ENCODE assay signal across 9 mouse cellular contexts in genomic region chr1:165503307-165504024, GRCm38 (mm10). TPM values are rescaled to one million over a fixed set of nuclear protein-coding genes. Genes with fewer than 3 reads are reported as not detected.
DNase-seq lines count a peak whose midpoint lies in the region; ATAC-seq and TF ChIP-seq lines count a peak whose summit lies in the region.
"Had no signal": no experiment of that assay in that cellular context is flagged by ENCODE, and none has a peak within 500 bp of the region (broad histone marks: within the 10 kb centered on the region; RNA-seq: fewer than 3 reads in every experiment).

No protein-coding gene starts in this region.

- 55% methylated on average over 10 of the region's 10 CpGs for WGBS in hindbrain, embryonic 10.5 days
- 68% methylated on average over 10 of the region's 10 CpGs for WGBS in hindbrain, embryonic 13.5 days
- WGBS in lung, postnatal 0 days, result 16% methylated on average over 10 of the region's 10 CpGs

- H3K4me3 ChIP-seq in hindbrain, embryonic 10.5 days, result no peak overlapping the region
- no peak overlapping the region for H3K4me3 ChIP-seq in hindbrain, embryonic 13.5 days
- H3K4me3 ChIP-seq in lung, postnatal 0 days (ENCODE audit: low read depth, low read length), result no peak overlapping the region

- H3K4me2 ChIP-seq in hindbrain, embryonic 13.5 days, result no peak overlapping the region
- no peak overlapping the region for H3K4me2 ChIP-seq in lung, postnatal 0 days (replicated peaks; ENCODE audit: low read depth, low read length)

- no peaks in the 10 kb centered on the region for H3K36me3 ChIP-seq in hindbrain, embryonic 10.5 days
- H3K36me3 ChIP-seq in hindbrain, embryonic 13.5 days, result no peaks in the 10 kb centered on the region
- no peaks in the 10 kb centered on the region for H3K36me3 ChIP-seq in lung, postnatal 0 days (ENCODE audit: insufficient read depth, low read length)
- H3K36me3 ChIP-seq: G1E had no signal

- peaks cover 7% of the 10 kb centered on the region; the same call in 1 of the 2 replicates for H3K4me1 ChIP-seq in hindbrain, embryonic 10.5 days (replicated peaks)
- H3K4me1 ChIP-seq in hindbrain, embryonic 13.5 days (replicated peaks), result no peaks in the 10 kb centered on the region
- H3K4me1 ChIP-seq in lung, postnatal 0 days (ENCODE audit: insufficient read depth, low read depth, low read length), result no peaks in the 10 kb centered on the region

- ATAC-seq in hindbrain, embryonic 13.5 days (ENCODE audit: low FRiP score), result no peak
- ATAC-seq in lung, postnatal 0 days, result peak; percentile 78

- no peaks in the 10 kb centered on the region for H3K9me3 ChIP-seq in hindbrain, embryonic 10.5 days
- no peaks in the 10 kb centered on the region for H3K9me3 ChIP-seq in hindbrain, embryonic 13.5 days
- H3K9me3 ChIP-seq in lung, postnatal 0 days (ENCODE audit: low read length), result no peaks in the 10 kb centered on the region
- H3K9me3 ChIP-seq: G1E had no signal

- no peak for TF ChIP-seq EP300 in lung, postnatal 0 days (IDR thresholded peaks at IDR 0.05)

- H3K9ac ChIP-seq in hindbrain, embryonic 13.5 days, result no peak overlapping the region
- no peak overlapping the region for H3K9ac ChIP-seq in lung, postnatal 0 days (replicated peaks; ENCODE audit: low read depth)

- H3K27ac ChIP-seq in hindbrain, embryonic 10.5 days, result no peak overlapping the region
- H3K27ac ChIP-seq in hindbrain, embryonic 13.5 days, result no peak overlapping the region
- no peak overlapping the region for H3K27ac ChIP-seq in lung, postnatal 0 days (ENCODE audit: low read length)

- no peaks in the 10 kb centered on the region for H3K27me3 ChIP-seq in hindbrain, embryonic 10.5 days (ENCODE audit: insufficient read depth, poor library complexity, severe bottlenecking)
- H3K27me3 ChIP-seq in hindbrain, embryonic 13.5 days, result no peaks in the 10 kb centered on the region
- H3K27me3 ChIP-seq in lung, postnatal 0 days (replicated peaks; ENCODE audit: insufficient read depth, low read length), result no peaks in the 10 kb centered on the region

- DNase-seq in hindbrain, embryonic 10.5 days (ENCODE audit: low spot score), result peak; percentile 35
- peak; percentile 75 for DNase-seq in adrenal gland, adult 2 months
- DNase-seq in gastrocnemius, postnatal 10 days, result peak; percentile 12
- peak; percentile 76 to 83 for DNase-seq in kidney, adult 8-10 months
- DNase-seq in lung, postnatal 0 days (ENCODE audit: low spot score), result peak; percentile 80
- peak; percentile 48 for DNase-seq in testis, postnatal 10 days (ENCODE audit: low spot score)
- DNase-seq in c-Kit-positive CD71-positive TER-119-positive erythroid progenitor cells, embryonic 14.5 days (ENCODE audit: low spot score), result no peak

- peak; percentile 80 for TF ChIP-seq CTCF in lung, postnatal 0 days (IDR thresholded peaks at IDR 0.05)

RNA-seq across cellular contexts. Expression of gene Adcy10, which starts 18.5 kb away (rescaled TPM):
- polyA plus RNA-seq in hindbrain, embryonic 10.5 days (2016; fragmentation: Nextera tagmentation; extraction: Ambion mirVana), result 0.07 TPM in 1 of 2 replicates, not detected in the other
- polyA plus RNA-seq in hindbrain, embryonic 13.5 days (2015; fragmentation: Nextera tagmentation; extraction: Ambion mirVana), result 0.26 and 0.35 TPM in 2 replicates
- 1 to 10 TPM in 1 of 2 experiments, under 1 TPM in 1; 0.45 to 1.8 TPM for total RNA-seq in adrenal gland, adult 2 months (2021)
- polyA plus RNA-seq in adrenal gland, adult 2 months (2012; rRNA removed), result 0.19 and 0.36 TPM in 2 replicates
- total RNA-seq in gastrocnemius, postnatal 10 days (2021), result under 1 TPM in 1 of 2 experiments, not detected in 1; 0.12 TPM
- polyA plus RNA-seq in lung, postnatal 0 days (2015; fragmentation: Nextera tagmentation; extraction: Ambion mirVana), result not detected in 2 replicates
- polyA plus RNA-seq: G1E had no signal

RNA-seq across cellular contexts. Expression of gene Mpc2, which starts 43.0 kb away (rescaled TPM):
- polyA plus RNA-seq in hindbrain, embryonic 10.5 days (2016; fragmentation: Nextera tagmentation; extraction: Ambion mirVana), result 87.5 and 119 TPM in 2 replicates
- polyA plus RNA-seq in hindbrain, embryonic 13.5 days (2015; fragmentation: Nextera tagmentation; extraction: Ambion mirVana), result 173 and 191 TPM in 2 replicates
- total RNA-seq in adrenal gland, adult 2 months (2021), result 100 to 1,000 TPM; 166 to 287 TPM
- polyA plus RNA-seq in adrenal gland, adult 2 months (2012; rRNA removed), result 194 and 215 TPM in 2 replicates
- 100 to 1,000 TPM; 148 to 186 TPM for total RNA-seq in gastrocnemius, postnatal 10 days (2021)
- polyA plus RNA-seq in lung, postnatal 0 days (2015; fragmentation: Nextera tagmentation; extraction: Ambion mirVana), result 225 and 235 TPM in 2 replicates

RNA-seq across cellular contexts. Expression of gene Dcaf6, which starts 43.2 kb away (rescaled TPM):
- polyA plus RNA-seq in hindbrain, embryonic 10.5 days (2016; fragmentation: Nextera tagmentation; extraction: Ambion mirVana), result 6.4 and 6.6 TPM in 2 replicates
- polyA plus RNA-seq in hindbrain, embryonic 13.5 days (2015; fragmentation: Nextera tagmentation; extraction: Ambion mirVana), result 12.8 and 14.6 TPM in 2 replicates
- 10 to 100 TPM; 31.7 to 34.3 TPM for total RNA-seq in adrenal gland, adult 2 months (2021)
- polyA plus RNA-seq in adrenal gland, adult 2 months (2012; rRNA removed), result 23.2 and 27.9 TPM in 2 replicates
- total RNA-seq in gastrocnemius, postnatal 10 days (2021), result 100 to 1,000 TPM; 128 to 135 TPM
- polyA plus RNA-seq in lung, postnatal 0 days (2015; fragmentation: Nextera tagmentation; extraction: Ambion mirVana), result 22.2 and 22.3 TPM in 2 replicates
